Comparison of ENCODE assay signal across 31 mouse cellular contexts in the genomic region with DNA sequence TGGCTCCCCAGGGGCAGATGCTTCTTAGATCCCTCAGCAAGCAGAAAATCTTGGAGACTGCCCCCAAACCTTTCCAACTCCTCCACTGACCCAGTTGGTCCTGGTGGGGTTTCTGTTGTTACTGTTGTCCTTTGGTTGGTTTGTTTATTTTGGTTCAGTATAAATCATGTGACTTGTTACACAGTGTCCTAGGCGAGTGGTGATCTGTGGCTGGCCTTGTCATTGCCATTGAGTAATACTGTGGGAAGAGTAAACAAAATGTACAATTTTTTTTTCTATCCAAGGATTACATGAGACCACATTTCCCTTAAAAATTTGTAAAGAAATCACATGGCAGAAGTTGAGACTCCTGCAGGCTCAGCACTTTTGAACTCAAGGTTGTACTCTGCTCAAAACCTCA. TPM values are rescaled to one million over a fixed set of nuclear protein-coding genes. Genes with fewer than 3 reads are reported as not detected.
A peak's percentile ranks its signal among the peaks of the same experiment; 100 is the strongest.
DNase-seq lines count a peak whose midpoint lies in the region; ATAC-seq and TF ChIP-seq lines count a peak whose summit lies in the region.
"Had no signal": no experiment of that assay in that cellular context is flagged by ENCODE, and none has a peak within 500 bp of the region (broad histone marks: within the 10 kb centered on the region; RNA-seq: fewer than 3 reads in every experiment).

No protein-coding gene starts in this region.

- no peak overlapping the region for H3K4me3 ChIP-seq in gastrocnemius, adult 2 months
- no peak overlapping the region for H3K4me3 ChIP-seq in liver, embryonic 16.5 days (ENCODE audit: low read depth, low read length)
- H3K4me3 ChIP-seq in bone marrow macrophage, adult 2 months (ENCODE audit: insufficient read depth, low read length): no peak overlapping the region
- H3K4me3 ChIP-seq: embryonic facial prominence, embryonic 10.5 days; hindbrain, embryonic 13.5 days; limb, embryonic 12.5 days; liver, embryonic 15.5 days; megakaryocyte, embryonic 14.5 days; midbrain, embryonic 13.5 days had no signal

- intact Hi-C loops in gastrocnemius, adult 2 months (cut with DNase I): no loop called here

- WGBS in liver, embryonic 16.5 days (ENCODE audit: insufficient replicate concordance): 20% methylated on average over 1 of the region's 1 CpGs

- TF ChIP-seq CTCF in gastrocnemius, adult 2 months (IDR thresholded peaks at IDR 0.05): no peak
- TF ChIP-seq CTCF in bone marrow macrophage, adult 2 months (IDR thresholded peaks at IDR 0.05; ENCODE audit: low read depth, low read length): no peak

- H3K9ac ChIP-seq in liver, embryonic 16.5 days (ENCODE audit: low read depth, low read length): no peak overlapping the region
- H3K9ac ChIP-seq: hindbrain, embryonic 13.5 days; limb, embryonic 12.5 days; liver, embryonic 15.5 days; midbrain, embryonic 13.5 days had no signal

- H3K4me1 ChIP-seq in liver, embryonic 16.5 days (ENCODE audit: control insufficient read depth, low read depth, low read length): no peaks in the 10 kb centered on the region
- peaks cover 24% of the 10 kb centered on the region for H3K4me1 ChIP-seq in bone marrow macrophage, adult 2 months (ENCODE audit: control insufficient read depth, insufficient read depth, low read length)
- H3K4me1 ChIP-seq: embryonic facial prominence, embryonic 10.5 days; hindbrain, embryonic 13.5 days; limb, embryonic 12.5 days; midbrain, embryonic 13.5 days had no signal

- H3K36me3 ChIP-seq in liver, embryonic 16.5 days (ENCODE audit: control insufficient read depth, insufficient read depth): no peaks in the 10 kb centered on the region
- H3K36me3 ChIP-seq: embryonic facial prominence, embryonic 10.5 days; hindbrain, embryonic 13.5 days; limb, embryonic 12.5 days; liver, embryonic 15.5 days; midbrain, embryonic 13.5 days had no signal

- TF ChIP-seq POLR2A in bone marrow macrophage, adult 2 months (IDR thresholded peaks at IDR 0.05; ENCODE audit: borderline replicate concordance, low read depth, low read length): no peak

- peak; percentile 67 for ATAC-seq in liver, embryonic 16.5 days (ENCODE audit: low read depth)
- ATAC-seq: forebrain, embryonic 16.5 days; midbrain, embryonic 13.5 days had no signal

- DNase-seq in gastrocnemius, adult 2 months: peak; percentile 5
- DNase-seq in gastrocnemius, postnatal 4 days (ENCODE audit: low spot score in 2 of 2): no peak
- no peak for DNase-seq in liver
- DNase-seq in 3T3-L1 (ENCODE audit: low read depth, low spot score): peak; percentile 38
- DNase-seq in right cerebral cortex, postnatal 10 days (ENCODE audit: low spot score in 2 of 2): no peak
- DNase-seq: adrenal gland, postnatal 14 days; cerebellum, adult 11 months; cerebellum, adult 9-11 months; gastrocnemius, postnatal 14 days; kidney, adult 8-10 months; layer of hippocampus, postnatal 36 days had no signal

- no peak overlapping the region for H3K4me2 ChIP-seq in liver, embryonic 16.5 days (ENCODE audit: low read depth, low read length)
- H3K4me2 ChIP-seq: hindbrain, embryonic 13.5 days; limb, embryonic 12.5 days; liver, embryonic 15.5 days; midbrain, embryonic 13.5 days had no signal

- H3K27me3 ChIP-seq in liver, embryonic 16.5 days (ENCODE audit: control insufficient read depth, insufficient read depth, low read depth, low read length): no peaks in the 10 kb centered on the region; the same call in 1 of the 2 replicates

- H3K27ac ChIP-seq in gastrocnemius, adult 2 months: no peak overlapping the region
- no peak overlapping the region for H3K27ac ChIP-seq in liver, embryonic 16.5 days (ENCODE audit: low read length)
- peak overlapping the region; percentile 47 for H3K27ac ChIP-seq in bone marrow macrophage, adult 2 months (ENCODE audit: insufficient read depth, low read depth, low read length)
- H3K27ac ChIP-seq: embryonic facial prominence, embryonic 10.5 days; hindbrain, embryonic 13.5 days; limb, embryonic 12.5 days; liver, embryonic 15.5 days; midbrain, embryonic 13.5 days had no signal

- H3K9me3 ChIP-seq in liver, embryonic 16.5 days (replicated peaks; ENCODE audit: control insufficient read depth, low read length): no peaks in the 10 kb centered on the region
- H3K9me3 ChIP-seq: embryonic facial prominence, embryonic 10.5 days; hindbrain, embryonic 13.5 days; limb, embryonic 12.5 days; liver, embryonic 15.5 days; midbrain, embryonic 13.5 days had no signal

RNA-seq across cellular contexts. Expression of gene Mrgprg, which starts 2.7 kb away (rescaled TPM):
- total RNA-seq in gastrocnemius, adult 2 months (2021): 1 to 10 TPM in 1 of 2 experiments, under 1 TPM in 1; 0.26 to 1.3 TPM
- not detected for total RNA-seq in gastrocnemius, postnatal 4 days (2021)
- polyA plus RNA-seq in liver, embryonic 16.5 days (2015; fragmentation: Nextera tagmentation; extraction: Ambion mirVana): not detected in 2 replicates
- polyA plus RNA-seq in bone marrow macrophage, adult 2 months (2012; ENCODE audit: insufficient read depth, insufficient read length, missing spikeins): not detected in 2 replicates
- total RNA-seq: CH12.LX; gastrocnemius, postnatal 14 days; heart, adult 8-10 months; heart, postnatal 25 days; layer of hippocampus, adult 8-10 months; layer of hippocampus, postnatal 36 days; left cerebral cortex, postnatal 14 days; MEL; monocyte, adult 5-6 weeks; neutrophil, adult 5-6 weeks had no signal
- polyA plus RNA-seq: cortical plate, adult 2 months; embryonic facial prominence, embryonic 10.5 days; forebrain, embryonic 16.5 days; heart, embryonic 14.5 days; hindbrain, embryonic 13.5 days; limb, embryonic 12.5 days; liver, embryonic 15.5 days; midbrain, embryonic 13.5 days; small intestine, adult 2 months had no signal

RNA-seq across cellular contexts. Expression of gene Osbpl5, which starts 12.7 kb away (rescaled TPM):
- total RNA-seq in gastrocnemius, adult 2 months (2021): 10 to 100 TPM; 12.7 to 18.4 TPM
- total RNA-seq in gastrocnemius, postnatal 4 days (2021): 10 to 100 TPM; 57.0 to 58.7 TPM
- polyA plus RNA-seq in liver, embryonic 16.5 days (2015; fragmentation: Nextera tagmentation; extraction: Ambion mirVana): 1.9 and 2.2 TPM in 2 replicates
- 1.2 TPM in 1 of 2 replicates, not detected in the other for polyA plus RNA-seq in bone marrow macrophage, adult 2 months (2012; ENCODE audit: insufficient read depth, insufficient read length, missing spikeins)

RNA-seq across cellular contexts. Expression of gene Mrgpre, which starts 14.8 kb away (rescaled TPM):
- total RNA-seq in gastrocnemius, adult 2 months (2021): under 1 TPM; 0.43 to 0.84 TPM
- total RNA-seq in gastrocnemius, postnatal 4 days (2021): 1 to 10 TPM; 1.7 to 2.7 TPM
- 0.41 and 0.51 TPM in 2 replicates for polyA plus RNA-seq in liver, embryonic 16.5 days (2015; fragmentation: Nextera tagmentation; extraction: Ambion mirVana)
- 0.35 and 0.39 TPM in 2 replicates for polyA plus RNA-seq in bone marrow macrophage, adult 2 months (2012; ENCODE audit: insufficient read depth, insufficient read length, missing spikeins)

RNA-seq across cellular contexts. Expression of gene Nadsyn1, which starts 53.2 kb away (rescaled TPM):
- 1 to 10 TPM; 3.7 to 4.6 TPM for total RNA-seq in gastrocnemius, adult 2 months (2021)
- total RNA-seq in gastrocnemius, postnatal 4 days (2021): 1 to 10 TPM; 5.1 to 5.9 TPM
- 9.1 TPM in 2 replicates for polyA plus RNA-seq in liver, embryonic 16.5 days (2015; fragmentation: Nextera tagmentation; extraction: Ambion mirVana)
- 8.5 and 10.2 TPM in 2 replicates for polyA plus RNA-seq in bone marrow macrophage, adult 2 months (2012; ENCODE audit: insufficient read depth, insufficient read length, missing spikeins)

RNA-seq across cellular contexts. Expression of gene Dhcr7, which starts 53.5 kb away (rescaled TPM):
- 1 to 10 TPM; 4.2 to 7.6 TPM for total RNA-seq in gastrocnemius, adult 2 months (2021)
- total RNA-seq in gastrocnemius, postnatal 4 days (2021): 10 to 100 TPM; 16.7 to 18.6 TPM
- polyA plus RNA-seq in liver, embryonic 16.5 days (2015; fragmentation: Nextera tagmentation; extraction: Ambion mirVana): 59.4 and 76.8 TPM in 2 replicates
- polyA plus RNA-seq in bone marrow macrophage, adult 2 months (2012; ENCODE audit: insufficient read depth, insufficient read length, missing spikeins): 20.5 and 21.8 TPM in 2 replicates

Comparison
In these comparisons a context has a peak if more than half of its experiments do, and no peak if none do; other contexts are left out.
1. DNase-seq: peak in gastrocnemius, adult 2 months (single experiment) and 3T3-L1 (single experiment); none in gastrocnemius, postnatal 4 days (0 of 2), liver (single experiment) and right cerebral cortex, postnatal 10 days (0 of 2).